Mouse (Mus musculus): ENCODE measurements around the gene Usp47.

Gene Usp47

DNA sequence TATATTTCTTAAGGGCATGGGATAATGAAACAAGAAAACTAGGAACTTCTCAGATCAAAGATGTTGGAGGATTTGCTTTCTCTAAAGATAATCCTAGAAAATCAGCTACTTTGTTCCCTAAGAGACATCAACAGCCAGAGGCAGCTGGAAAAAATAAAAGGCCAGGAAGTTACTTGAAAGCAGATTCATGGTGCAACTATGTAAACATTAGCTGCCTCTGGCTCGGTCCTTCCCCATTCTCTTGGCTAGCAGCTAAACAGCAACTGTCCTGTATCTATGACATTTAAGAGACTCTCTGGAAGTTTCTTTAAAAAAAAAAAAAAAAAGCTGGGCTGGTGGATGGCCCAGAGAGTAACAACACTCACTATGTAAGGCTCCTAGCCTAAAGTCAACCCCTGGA, 131.9 kb downstream of the Usp47 start:
- no peak for DNase-seq (ENCODE audit: low spot score in 2 of 2)

DNA sequence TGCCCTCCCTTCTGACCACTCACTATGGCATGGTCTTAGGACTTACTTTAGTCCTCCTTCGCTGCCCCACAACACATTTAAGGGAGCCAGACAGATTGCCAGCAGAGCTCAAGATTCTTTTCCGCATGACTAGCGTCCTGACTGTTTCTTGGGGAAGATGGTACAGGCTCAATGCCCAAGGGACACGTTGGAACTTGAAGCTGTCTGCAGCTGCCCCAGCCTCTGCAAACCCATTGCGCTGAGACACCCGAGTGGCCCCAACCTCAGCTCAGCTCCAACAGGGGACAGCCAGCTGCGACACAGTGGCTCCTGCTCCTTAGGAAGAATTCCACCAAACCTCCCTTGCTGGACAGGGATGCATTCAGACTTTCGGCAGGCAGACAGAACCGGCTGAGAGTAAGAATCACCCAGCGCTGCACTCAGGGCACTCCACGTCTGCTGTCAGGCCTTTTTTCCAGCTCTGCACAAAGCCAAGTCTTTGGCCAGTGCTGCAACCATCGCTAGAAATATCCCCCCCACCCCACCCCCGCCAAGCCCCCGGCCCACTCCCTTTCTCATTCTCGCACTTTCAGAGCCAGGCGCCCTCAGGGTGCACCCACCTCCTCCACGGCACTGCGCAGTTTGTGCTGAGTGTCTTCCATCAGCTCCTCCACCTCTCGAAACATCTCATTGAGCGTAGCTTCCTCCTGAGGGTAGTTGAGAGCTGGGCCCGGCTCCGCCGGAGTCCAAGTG, 134.4 kb downstream of the Usp47 start:
- no peak for DNase-seq (ENCODE audit: low spot score in 2 of 2)

DNA sequence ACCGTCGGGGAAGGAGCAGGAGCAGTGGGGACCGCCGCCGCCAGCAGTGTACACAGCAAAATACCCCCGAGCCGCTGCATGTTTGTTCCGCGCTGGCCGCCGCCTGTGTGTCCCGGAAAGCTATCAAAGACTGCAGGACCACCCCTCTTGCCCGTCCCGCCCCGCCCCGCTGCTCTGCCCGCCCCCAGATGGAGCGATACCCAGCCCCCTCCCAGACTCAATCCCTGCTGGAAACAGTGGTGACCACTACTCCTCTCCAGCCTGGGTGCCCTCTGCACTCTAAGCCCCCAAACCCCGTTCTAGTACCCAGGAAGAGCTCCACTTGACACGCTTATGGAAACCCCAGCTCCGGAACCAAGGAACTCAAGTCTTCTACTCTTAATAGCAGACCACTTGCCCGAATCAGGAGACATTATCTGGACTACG, 135.0 kb downstream of the Usp47 start:
- no peak for DNase-seq (ENCODE audit: low spot score in 2 of 2)

DNA sequence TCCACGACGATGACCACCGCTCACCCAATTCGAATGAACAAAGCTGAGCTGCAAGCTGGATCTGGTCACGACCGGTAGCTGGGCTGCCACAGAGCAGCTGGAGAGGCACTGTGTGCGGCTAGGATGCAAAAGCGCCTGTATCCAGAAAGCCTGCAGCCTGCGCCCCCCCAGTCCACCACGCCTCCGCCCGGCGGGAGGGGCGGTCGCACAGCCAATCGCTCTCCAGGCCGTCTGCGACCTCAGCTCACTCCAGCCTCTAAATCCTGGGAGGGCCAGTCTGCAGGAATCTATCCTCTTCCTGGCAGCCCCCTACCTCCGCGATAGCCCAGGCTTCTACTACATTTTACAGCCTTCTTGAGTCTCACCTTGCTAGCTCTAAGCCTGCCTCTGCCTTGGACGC, 135.6 kb downstream of the Usp47 start, which contains the start of gene Dkk3:
TSS of gene Dkk3 (minus strand) at position 116 of the 400 bp plus-strand sequence.
- no peak for DNase-seq (ENCODE audit: low spot score in 2 of 2)

DNA sequence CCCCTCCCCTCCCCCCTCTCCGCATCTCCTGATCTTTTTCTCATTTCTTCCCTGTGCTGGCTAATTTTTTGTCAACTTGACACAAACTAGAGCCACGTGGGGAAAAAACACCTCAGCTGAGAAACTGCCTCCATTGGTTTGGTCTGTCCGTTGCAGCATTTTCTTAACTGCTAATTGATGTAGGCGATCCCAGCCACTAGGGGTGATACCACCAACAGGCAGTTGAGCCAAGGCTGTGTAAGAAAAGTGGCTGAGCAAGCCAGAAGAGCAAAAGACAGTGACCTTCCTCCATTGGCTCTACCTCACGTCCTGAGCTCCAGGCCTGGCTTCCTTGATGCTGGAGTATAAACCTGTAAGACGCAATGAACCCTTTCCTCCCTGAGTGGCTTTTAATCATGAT, 136.5 kb downstream of the Usp47 start:
- no peak for DNase-seq (ENCODE audit: low spot score in 2 of 2)

Measured in spleen, postnatal 14 days (tissue).